Mouse (Mus musculus) left cerebral cortex, adult 11 months (tissue): ENCODE measurements around the gene Plod1.

Experiments used
- DNase-seq: peaks from one replicate; pipeline ENCODE4 v3.0.0; 2022; ENCODE audit warnings: low spot score

Gene Plod1

GRCm38 (mm10) chr4:147936331-147936954, at the start of gene Plod1:
Plod1 (minus strand) TSS chr4:147936767.
- peak; percentile 41 for DNase-seq

- DNase-seq: no peak
Measured at GRCm38 (mm10) chr4:147985205-147986132, 48.9 kb upstream of the Plod1 start, which contains the start of gene Nppb. Nppb (plus strand) TSS chr4:147985788.

DNA sequence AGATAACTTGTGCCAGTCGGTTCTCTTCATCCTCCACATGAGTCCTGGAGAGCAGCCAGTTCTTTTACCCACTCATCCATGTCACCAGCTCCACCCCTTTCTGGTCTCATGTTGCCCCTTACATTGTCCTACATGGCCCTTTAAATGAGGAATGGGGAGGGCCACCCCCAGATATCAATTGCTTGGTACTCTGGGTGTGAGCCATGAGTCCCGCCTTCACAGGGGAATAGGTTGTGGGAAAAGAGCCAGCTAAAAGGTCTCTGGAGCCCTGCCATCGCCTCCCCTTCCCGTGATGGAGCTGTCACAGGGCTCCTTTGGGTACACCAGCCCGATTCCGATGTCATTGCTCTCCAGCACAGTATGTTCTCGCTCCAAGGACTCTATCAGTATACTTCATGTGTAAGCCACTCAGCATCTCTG, 42.9 kb upstream of the Plod1 start:
- DNase-seq: no peak

DNA sequence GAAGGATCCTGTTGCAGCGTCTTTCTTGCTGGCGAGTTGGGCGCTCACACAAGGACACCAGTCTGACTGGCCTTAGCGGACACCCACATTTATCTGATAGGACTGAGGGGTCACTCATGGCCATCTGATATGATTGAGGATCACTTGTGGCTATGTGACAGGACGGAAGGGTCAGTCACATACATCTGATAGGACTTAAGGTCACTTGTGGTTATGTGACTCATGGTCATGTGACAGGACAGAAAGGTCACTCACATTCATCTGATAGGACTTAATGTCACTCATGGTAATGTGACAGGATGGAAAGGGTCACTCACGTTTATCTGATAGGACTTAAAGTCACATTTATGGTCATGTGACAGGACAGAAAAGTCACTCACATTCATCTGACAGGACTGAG, 41.8 kb upstream of the Plod1 start:
- no peak for DNase-seq

DNA sequence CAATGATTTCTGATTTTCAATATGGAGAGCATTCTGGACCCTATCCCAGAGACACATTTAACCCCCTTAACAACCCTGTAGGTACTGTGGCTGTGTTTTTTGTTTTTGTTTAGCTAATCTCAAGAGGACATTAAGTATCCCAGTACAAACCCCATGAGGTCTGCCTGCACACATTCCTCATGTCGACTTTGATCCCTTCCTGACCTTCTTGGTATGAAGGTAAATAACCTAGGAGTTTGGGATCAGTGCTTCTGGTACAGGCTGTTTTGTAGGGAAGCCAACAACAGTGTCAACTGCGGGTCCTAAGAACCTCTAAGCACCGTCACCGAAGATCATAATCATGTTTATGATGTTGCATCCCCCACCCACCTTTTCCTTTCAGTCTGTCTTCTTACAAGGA, 41.2 kb upstream of the Plod1 start:
- no peak for DNase-seq

DNA sequence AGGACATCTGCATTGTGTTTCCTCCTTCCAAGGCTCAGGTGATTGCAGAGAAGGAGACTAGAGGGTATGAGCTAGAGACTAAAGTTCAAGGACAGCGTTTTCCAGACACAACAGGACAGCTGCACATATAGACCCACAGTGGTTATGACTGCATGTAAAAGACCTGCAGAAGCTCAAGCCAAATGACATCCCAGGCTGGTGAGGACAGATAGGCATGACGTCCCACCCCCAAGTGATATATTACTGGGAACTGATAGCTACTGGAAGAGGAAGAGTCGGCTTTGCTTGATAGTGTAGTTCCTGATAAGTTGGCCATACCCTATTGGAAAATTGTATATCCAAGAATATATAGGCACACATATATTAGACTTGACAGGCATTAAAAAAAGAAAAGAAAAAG, 39.7 kb upstream of the Plod1 start:
- no peak for DNase-seq

DNA sequence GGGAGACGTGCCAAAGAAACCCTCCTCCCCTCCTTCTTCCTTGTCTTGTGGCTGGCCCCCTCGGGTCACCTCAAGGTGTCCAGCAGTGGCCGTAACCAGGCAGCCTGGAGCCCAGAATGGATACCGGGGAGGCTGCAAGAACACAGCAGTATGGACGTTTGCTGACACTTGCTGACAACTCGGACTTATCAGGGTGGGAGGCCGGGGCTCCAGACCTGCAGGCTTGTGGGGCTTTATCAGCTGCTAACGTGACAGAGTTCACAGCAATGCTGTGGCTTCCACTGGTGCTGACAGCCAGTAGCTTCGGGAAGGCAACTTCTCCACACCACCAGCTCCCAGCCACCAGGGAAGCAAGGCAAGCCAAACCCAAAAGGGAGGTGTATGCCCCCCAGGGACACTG, 32.8 kb upstream of the Plod1 start:
- no peak for DNase-seq

DNA sequence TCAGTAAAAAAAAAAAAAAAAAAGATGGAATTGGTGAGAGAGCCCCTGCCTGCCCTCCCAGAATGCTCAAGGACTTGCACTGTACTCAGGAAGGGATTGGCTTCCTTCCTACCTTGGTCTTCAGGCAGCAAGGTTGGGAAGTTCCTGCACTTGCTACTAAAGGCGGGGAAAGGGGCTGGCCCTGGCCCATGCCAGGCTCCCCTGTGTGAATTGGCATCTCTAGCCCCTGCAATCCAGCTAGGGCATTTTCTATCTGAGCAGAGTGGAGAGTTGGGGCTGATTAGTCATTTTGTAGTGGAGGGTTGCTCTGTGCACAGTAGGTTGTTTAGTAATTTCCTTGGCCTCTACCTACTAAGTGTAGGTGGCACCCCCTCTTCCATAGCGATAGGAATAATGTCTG, 32.2 kb upstream of the Plod1 start:
- no peak for DNase-seq

DNA sequence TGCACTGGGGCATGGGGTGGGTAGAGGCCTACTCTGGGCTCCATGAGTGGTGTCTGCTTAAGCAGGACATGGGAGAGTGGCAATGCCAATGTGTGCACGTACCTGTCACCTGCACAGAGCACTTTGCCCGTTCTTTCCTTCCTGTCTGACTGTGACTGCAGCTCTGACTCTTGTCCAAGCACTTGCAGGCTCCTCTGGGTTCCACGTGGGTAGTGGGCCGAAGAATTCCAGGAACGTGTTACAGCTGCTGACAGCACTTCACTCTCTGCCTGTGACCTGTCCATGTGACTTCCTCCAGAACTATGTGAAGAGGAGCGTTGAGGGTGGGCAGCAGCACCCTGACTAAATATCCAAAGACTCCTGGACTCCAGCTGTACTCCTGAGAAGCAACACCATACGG, 29.1 kb upstream of the Plod1 start:
- DNase-seq: no peak

- DNase-seq: no peak
Measured at GRCm38 (mm10) chr4:147963623-147964022, 27.1 kb upstream of the Plod1 start.

- no peak for DNase-seq
Measured at GRCm38 (mm10) chr4:147962781-147963180, 26.2 kb upstream of the Plod1 start.

- no peak for DNase-seq
Measured at GRCm38 (mm10) chr4:147959881-147960831, 23.6 kb upstream of the Plod1 start.

GRCm38 (mm10) chr4:147957141-147957540, 20.6 kb upstream of the Plod1 start:
- no peak for DNase-seq

GRCm38 (mm10) chr4:147953590-147953989, 17.0 kb upstream of the Plod1 start:
- DNase-seq: no peak

- no peak for DNase-seq
Measured at GRCm38 (mm10) chr4:147947511-147947910, 10.9 kb upstream of the Plod1 start.

GRCm38 (mm10) chr4:147943005-147943404, 6.4 kb upstream of the Plod1 start:
- DNase-seq: no peak

DNA sequence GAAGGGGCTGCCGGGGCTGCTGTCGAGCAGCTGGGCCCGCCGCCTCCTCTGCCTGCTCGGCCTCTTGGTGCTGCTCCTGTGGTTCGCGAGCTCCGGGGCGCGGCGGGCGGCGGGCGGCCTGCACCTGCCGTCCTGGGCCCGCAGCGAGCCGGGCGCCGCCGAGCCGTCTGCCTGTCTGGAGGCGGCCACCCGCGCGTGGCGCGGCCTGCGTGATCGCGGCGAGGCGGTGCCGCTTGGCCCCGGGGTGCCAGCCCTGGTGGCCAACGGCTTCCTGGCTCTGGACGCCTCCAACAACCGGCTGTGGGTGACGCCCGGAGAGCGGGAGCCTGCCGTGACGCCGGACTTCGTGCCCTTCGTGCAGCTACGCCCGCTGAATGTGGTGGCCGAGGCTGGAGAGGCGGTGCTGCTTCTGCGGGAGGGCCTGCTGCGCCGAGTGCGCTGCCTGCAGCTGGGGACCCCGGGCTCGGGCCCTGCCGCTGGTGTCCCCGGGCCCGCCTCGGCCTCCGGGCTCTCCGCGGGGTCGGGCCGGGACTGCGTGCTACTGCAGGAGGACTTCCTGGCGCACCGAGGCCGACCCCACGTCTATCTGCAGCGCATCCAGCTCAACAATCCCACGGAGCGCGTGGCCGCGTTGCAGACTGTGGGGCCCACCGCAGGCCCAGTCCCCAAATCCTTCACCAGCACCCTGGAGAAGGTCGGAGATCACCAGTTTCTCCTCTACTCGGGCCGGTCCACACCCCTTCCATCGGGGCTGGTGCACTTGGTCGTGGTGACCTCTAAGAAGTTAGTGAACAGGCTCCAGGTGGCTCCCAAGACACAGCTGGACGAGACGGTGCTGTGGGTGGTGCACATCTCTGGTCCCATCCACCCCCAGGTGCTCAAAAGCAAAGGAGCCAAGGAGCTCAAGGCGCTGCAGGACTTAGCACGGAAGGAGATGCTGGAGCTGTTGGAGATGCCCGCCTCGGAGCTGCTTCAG, 4.8 kb upstream of the Plod1 start:
- DNase-seq: no peak

GRCm38 (mm10) chr4:147940576-147941044, 4.0 kb upstream of the Plod1 start, which contains the start of gene 2510039O18Rik:
2510039O18Rik (plus strand) TSS chr4:147940895.
- DNase-seq: peak; percentile 60

DNA sequence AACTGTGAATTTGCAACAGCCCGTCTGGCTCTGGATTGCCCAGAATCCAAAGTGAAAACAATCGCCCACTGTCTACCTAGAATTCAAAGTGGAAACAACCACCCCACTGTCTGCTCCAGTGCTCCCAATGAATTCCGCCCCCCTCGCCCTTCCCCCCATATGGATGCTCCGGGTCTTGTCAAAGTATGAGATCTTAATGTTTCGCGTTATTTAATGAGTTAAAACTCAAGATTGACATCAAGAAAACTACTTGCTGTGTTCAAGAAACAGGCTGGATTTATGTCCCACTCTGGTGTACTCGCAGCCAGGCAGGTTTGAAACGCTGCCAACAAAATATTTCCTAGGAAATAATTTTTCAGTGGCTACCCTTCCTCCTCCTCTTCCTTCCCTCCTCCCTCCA, 3.5 kb upstream of the Plod1 start:
- DNase-seq: peak; percentile 29
